Mouse (Mus musculus) embryo, embryonic 10.5 days (tissue): ENCODE data around the gene Cypt3.
A peak's percentile ranks its signal among the peaks of the same experiment; 100 is the strongest.

Source experiments
- DNase-seq: peaks from one replicate; pipeline ENCODE4 v3.0.0-alpha.2; 2015; ENCODE audit warnings: low spot score

The Cypt3 gene

DNA sequence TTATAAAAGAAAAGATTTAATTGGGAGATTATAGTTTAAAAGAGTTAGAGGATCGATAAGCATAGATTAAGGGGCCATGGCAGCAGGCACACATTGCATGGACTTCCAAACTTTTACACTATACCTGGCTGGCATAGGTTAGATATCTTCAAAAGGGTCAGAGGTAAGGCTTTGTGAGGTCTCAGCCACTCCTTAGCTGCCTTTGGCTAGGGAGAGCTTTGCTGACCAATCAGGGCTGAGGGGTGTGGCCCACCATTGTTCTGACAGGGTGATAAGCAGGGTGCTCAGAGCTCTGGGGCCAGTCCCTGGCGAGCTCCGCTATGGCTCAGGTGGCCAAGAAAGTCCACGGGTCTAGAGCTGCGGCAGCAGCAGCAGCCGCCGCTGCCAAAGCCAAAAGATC lies at the start of gene Cypt3:
Cypt3 (plus strand) TSS at position 301 of the 400 bp plus-strand sequence.
- no peak for DNase-seq

DNA sequence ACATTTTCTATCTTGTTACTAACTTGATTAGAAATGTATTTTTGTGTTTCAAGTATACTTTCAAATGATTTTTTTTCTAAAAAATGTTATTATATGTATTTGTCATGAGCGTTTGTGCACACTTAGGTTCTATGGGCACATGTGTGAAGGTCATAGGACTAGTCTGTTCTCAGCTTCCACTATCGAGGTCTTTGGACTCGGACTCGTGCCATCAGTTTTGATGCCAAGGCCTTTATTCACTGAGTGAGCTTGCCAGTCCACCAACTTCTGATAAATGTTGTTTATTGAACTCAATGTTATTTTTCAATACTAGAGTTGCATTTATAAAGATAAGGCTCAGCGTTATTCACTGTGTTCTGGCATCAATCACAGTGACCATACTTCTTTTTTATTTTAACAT lies 42.9 kb upstream of the Cypt3 start:
- no peak for DNase-seq

DNA sequence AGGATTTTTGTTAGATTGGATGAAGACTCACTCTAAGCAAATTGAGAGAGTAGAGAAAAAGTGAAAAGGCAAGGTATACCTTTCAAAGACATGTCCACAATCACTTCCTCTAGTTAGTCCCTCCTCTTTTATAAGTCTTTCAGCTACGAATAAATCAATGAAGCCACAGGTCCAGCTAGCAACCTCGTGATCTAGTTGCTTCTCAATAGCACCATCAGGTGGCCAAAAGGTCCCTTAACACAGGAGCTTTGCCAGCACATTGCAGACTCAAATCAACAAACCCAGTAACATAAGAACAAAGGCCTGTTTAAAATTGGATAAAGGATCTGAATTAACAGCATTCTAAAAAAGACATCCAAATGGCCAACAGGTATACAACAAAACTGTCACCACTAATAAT lies 30.0 kb upstream of the Cypt3 start:
- DNase-seq, result peak; percentile 52

DNA sequence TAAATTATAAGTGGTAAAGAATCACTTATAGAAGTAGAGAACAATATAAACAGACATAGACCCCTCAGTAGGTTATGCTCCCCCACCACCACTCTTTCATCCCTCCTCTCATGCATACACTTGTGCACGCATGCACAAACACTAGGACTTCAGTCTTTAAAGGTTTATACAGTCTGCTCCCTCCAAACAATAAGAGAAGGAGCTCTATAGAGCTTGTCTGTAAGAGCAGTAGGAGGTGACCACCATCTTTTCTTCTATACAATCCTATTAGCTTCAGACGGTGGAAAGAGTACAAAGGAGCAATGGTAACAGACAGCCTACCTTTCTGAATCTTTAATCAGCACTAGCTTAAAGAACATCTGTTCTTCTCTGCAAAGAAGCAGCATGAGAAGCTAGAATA lies 1.8 kb upstream of the Cypt3 start:
- peak; percentile 3 for DNase-seq

DNA sequence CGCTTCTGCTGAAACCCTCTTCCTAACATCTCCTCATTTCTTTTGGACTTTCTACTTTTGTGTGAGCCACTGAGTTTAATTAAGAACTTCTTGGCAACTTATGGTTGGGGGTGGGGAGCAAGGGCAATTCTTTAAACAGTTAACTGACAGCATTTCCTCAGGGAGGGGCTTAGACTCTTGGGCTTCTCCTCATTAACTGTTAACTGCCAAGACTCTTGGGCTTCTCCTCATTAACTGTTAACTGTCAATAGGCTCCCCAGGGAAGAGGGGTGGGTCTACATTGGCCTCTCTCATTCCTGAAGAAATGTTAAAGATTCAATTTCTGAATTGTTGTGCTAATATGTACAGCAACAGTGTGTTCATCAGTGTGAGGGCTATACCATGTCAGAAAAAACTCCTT lies 6.3 kb downstream of the Cypt3 start:
- DNase-seq, result no peak

DNA sequence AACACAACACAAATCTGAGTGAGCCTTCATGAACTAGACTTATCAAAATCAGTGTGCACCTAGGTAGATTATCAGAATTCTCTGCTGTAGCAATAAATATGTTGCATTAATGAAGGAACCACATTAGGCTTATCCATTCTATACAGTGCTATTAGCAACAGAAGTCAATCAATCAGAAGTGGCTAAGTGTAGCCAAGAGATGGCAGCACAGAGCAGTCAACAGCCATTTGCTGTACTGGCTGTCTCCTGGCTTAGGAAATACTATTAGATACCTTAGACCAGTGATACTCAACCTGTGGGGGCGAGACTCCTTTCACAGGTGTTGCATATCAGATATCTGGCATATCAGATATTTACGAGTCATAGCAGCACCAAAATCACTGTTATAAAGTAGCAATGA lies 41.2 kb downstream of the Cypt3 start:
- peak; percentile 7 for DNase-seq
